Mouse (Mus musculus) T-helper 1 cell (primary cell): ENCODE measurements around the gene Cyp2w1.

Experiments
- in situ Hi-C: fragments of 300-600 bp; cut with MboI, MseI; formaldehyde crosslinking; loops from one replicate; pipeline ENCODE4 v1.15.1; 2025; ENCODE audit warnings: high pct_unique_total_duplicates

The Cyp2w1 gene

DNA sequence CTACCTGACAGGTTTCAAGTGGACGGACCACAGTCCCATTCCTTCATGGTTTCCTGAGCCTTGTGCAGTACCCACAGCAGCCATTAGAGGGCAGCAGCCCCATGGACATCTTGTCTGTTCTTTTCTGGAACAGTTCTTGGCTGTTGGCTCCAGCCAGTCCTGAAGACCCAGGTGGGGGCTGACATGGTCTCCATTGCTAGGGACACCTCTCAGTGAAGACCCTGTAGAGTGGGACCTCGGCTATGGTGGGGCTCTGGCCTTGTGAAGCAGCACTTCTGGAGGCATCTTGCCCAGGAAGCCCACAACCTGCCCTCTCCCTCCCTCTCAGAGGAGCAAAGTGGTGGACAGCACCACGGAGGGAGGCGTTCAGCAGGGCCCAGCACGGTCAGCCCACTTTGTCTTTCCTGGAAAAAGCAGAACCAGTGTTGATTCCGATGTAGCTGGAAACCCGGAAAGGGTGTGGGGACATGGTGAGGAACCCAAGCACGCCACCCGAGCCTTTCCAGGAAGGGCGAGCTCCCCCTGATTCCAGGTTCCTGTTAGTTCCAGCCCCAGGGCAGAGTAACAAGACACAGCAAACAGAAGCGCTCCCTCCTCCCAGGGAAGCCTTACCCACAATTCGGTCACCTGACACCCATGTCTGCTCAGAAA, 12.0 kb downstream of the Cyp2w1 start:
- in situ Hi-C loops, result loop anchor here (5.0 kb wide), 1 partner anchor 38 kb away; no protein-coding TSS in a partner anchor

DNA sequence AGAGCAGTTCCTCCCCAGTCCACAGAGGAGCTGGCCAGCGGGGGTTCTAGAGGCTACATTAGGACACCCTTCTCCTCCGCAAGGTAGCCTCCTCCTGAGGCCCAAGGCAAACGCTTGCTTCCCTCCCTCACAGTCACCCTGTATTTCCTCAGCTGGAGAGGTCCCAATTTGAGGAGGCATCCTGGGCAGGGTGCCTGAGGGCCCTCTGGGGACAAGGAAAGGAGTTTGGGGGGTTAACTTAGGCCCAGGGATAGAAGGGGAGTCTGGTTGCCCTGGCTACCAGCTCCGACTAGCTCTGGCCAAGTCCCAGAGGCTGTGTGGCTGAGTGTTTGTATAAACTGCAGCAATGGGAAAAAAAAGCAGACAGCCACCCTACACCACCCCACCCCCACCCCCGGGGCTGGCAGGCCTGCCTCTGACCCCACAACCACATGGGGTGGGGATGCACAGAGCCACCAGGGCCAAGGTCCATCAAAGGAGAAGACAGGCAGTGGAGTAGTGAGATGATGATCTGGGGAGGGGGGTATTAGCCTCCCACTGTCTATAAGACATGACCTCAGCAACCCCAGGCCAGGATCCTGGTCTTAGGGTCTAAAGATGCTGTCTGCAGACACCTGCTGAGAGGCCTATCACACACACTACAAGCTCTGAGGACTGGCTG, 12.6 kb downstream of the Cyp2w1 start:
- in situ Hi-C loops, result loop anchor here (5.0 kb wide), 1 partner anchor 37 kb away; no protein-coding TSS in a partner anchor

DNA sequence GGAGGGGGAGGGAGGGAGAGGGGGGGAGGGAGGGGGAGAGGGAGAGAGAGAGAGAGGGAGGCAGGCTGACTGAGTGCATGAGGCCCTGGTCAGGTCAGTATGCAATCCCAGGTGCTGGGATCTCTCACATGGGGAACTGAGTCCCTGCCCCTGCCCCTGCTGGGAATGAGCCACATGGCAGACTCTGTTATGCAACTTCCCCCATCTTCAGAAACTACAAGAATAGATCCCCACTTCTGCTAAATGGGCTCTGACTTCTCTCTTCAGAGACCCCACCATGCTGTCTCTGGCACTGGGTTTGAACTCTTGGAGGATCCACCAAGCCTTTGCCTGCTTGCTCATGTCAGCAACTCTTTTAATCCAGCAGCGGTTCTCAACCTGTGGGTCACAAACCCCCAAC, 13.4 kb downstream of the Cyp2w1 start:
- in situ Hi-C loops, result no loop called here

GRCm38 (mm10) chr5:139366484-139366883, 14.1 kb downstream of the Cyp2w1 start:
- in situ Hi-C loops, result no loop called here

DNA sequence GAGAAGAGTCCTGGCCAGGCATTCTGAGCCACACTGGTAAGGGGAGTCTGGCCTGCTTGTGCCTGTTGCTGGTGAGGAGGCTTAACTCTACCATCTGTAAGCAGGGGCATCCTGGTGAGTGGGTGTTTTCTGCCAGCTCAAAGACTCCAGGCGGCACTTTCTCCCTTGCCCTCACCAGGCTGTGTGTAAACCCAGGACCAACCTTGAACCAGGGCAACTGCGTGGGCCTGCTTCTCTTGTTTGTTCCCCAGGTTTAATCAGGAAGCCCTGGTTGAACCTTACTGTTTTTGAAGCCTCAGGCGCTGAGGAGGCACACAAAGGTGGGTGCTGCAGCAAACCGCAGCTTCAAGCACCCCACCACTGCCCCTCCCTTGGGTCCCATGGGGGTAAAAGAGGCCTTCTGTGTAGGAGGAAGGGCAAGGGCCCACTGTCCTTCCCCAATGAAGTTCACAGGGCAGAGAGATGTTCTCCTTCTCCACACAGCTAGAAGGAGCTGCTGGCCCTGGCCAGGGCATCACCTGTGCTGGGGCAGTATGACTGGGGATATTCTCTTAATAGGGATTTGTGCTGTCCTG, 15.6 kb downstream of the Cyp2w1 start:
- in situ Hi-C loops, result no loop called here

DNA sequence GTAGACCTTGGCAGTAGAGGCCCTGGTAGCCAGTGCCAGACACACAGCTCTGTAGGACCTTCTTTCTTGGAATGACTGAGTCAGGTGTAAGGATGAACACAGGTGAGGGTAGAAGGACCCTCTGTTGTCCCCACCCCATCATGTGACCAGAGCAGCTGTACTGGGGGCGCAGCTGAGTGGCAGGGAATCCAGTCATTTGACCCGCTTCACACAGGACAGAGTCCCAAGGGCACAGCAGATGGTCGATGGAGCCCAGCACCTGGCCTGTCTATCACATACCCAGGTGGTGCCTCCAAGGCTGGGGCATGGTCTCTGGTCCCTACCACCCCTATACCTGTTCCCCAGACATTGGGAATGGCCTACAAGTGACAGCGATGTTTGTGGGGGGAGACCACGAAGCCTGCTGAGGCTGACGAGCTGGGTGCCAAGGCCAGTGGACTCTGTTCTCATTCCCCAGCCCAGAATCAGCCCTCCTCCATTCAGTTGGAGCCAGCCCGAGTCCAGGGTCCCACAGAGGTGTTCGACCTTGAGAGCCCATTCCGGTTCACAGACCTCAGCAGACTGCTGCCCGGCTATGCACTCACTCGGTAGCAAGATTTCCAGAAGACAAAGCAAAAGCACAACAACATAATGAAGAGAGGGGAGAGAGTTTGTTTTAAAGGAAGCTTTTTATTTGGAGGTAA, 16.4 kb downstream of the Cyp2w1 start:
- in situ Hi-C loops, result no loop called here

DNA sequence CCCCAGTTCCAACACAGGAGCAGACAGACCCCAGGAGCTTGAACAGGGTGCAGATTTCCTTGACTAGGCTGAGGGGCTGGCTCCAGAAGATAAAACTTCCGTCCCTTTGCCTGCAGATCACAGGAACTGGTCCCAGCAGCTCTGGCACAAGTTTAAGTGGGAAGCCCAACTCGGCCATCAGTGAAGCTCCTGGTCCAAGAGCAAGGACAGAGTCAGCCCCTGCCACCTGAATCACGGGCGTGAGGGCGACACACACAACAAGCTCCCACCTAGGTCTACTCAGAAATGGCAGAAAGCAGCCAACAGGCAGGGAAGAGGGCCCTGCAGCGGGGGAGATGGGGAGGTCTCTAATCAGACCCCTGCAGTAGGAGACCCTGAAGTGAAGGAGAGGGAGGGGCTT, 17.9 kb downstream of the Cyp2w1 start:
- in situ Hi-C loops, result no loop called here

- in situ Hi-C loops, result no loop called here
These were observed 18.7 kb downstream of the Cyp2w1 start for GRCm38 (mm10) chr5:139371118-139371517.

- in situ Hi-C loops, result no loop called here
These were observed 19.4 kb downstream of the Cyp2w1 start for GRCm38 (mm10) chr5:139371631-139372401.

DNA sequence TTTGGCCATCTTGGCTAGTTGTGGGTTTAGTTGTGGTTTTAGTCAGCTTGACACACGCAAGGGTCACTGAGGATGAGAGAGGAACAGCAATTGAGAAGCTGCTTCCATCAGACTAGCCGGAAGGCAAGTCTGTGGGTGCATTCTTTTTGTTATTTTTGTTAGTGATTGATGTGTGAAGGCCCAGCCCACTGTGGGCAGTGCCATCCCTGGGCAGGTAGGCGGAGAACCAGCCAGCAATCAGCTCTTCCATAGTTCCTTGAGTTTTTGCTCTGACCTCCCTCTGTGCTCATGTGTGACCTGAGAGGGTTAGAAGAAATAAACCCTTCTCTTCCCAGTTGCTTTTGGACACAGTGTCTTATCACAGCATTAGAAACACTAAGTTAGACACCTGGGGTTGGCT, 20.7 kb downstream of the Cyp2w1 start:
- in situ Hi-C loops, result no loop called here

DNA sequence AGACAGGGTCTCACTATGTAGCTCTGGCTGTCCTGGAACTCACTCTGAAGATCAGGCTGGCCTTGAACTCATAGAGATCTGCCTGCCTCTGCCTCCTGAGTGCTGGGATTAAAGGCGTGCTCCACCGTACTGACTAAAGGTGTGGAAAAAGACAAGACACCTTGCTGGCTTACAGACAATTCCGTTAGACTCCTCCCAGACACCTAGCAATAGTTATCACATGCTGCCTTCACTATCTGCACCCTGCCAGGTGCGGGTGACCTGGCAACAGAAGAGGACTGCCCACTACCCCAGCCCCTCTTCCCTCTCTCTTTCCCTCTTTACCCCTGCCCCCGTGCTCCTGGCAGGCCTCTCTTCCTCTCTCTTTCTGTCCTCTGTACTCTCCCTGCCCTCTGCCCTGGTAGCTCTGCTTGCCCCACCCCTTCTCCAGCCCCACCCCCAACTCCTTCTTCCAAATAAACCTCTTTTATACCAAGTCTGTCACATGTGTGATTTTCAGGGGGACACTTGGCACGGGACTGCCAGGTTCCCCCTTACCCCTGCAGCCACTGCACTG, 21.6 kb downstream of the Cyp2w1 start:
- in situ Hi-C loops, result no loop called here

- in situ Hi-C loops, result no loop called here
These were observed 22.4 kb downstream of the Cyp2w1 start for GRCm38 (mm10) chr5:139374841-139375240.

DNA sequence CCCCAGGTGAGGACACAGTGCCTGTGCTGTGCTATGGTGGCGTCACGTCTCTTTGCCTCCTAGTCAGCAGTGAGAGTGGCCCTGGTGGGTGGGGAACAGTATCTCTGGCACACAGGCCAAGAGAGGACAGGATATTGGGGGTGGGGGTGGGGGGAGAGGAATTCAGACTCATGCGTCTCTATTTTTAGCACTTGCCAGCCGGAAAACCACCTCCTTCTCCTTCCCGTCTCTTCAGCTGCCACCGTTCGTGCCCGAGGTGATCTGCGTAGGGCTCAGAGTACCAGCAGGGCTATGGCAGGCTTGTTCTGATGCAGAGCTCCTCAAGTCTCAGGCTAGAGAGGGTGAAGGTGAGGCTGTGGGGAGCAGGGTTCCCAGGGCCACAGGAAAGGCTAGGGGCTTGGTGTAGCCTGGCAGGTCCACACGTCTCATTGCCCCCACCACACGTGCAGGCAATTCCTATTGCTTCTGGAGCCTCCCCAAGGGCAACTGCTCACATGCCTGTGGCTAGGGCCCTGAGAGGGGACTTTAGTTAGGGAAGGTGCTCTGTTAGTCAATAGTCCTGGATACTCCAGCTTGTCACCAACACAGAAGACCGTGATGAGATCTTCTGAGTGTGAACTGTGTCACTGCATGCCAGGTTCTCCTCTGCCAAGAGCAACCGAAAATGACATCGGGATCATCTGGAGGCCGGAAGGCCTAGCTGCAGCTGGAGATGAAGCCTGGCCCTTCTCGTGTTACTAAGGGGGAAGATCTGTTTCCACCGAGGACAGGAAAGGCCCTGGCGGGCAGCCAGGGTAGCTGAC, 25.3 kb downstream of the Cyp2w1 start, which contains the start of gene Gpr146:
Gpr146 (plus strand) TSS at position 230 of the 803 bp plus-strand sequence.
- in situ Hi-C loops, result no loop called here

DNA sequence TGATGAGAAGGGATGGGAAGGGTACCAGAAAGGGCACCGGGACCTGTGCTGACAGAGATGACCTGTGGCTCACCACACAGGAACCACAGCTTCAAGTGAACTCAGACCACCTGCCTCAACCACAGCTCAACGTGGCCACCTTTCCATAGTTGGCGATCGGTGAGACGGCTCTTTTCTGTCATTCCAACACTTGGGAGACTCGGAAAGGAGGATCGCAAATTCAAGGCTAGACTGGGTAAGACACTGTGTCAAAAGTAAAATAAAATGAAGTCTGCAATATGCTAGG, 25.8 kb downstream of the Cyp2w1 start:
- in situ Hi-C loops, result no loop called here

- in situ Hi-C loops, result no loop called here
These were observed 26.7 kb downstream of the Cyp2w1 start for GRCm38 (mm10) chr5:139378986-139379629.

GRCm38 (mm10) chr5:139379771-139380384, 27.5 kb downstream of the Cyp2w1 start:
- in situ Hi-C loops, result no loop called here

- in situ Hi-C loops, result no loop called here
These were observed 28.2 kb downstream of the Cyp2w1 start for GRCm38 (mm10) chr5:139380385-139381248.

DNA sequence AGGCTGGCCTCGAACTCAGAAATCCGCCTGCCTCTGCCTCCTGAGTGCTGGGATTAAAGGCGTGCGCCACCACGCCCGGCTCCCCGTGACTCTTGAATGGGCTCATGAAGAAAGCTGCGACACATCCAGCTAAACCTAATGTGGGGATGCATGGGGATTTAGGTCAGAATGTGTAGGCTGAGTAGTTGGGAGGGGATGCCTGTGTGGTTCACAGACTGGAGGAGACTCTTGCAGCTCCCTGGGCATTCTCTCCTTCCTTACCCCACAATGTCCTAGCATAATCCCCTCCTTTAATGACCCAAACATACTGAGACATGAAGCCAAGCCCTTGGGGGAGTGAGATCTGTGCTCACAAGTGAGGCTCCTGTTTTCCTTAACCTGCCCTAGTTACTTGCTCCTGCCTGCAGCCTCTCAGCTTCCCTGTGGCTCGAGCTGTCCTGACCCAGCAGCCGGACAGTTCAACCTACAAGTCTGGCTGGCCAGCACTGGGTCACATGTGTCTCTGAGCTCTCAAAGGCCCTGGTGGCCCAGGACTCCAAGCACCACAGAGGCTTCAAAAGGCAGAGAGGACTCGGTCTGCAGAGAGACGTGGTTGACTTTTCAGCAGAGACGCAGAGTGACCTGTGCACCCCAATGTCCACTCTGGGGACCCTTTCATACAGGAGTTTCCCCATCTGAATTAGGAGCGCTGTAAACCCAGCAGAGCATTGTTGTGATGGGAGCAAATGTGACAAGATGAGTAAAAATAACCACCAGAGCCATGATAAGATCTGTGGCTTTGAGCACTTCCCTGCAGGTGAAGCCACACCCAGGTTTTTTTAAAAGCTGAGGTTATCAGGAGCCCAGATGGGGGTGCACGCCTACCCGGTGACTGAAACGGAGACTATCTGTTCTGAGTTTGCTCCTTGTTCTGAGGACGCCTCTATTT, 29.4 kb downstream of the Cyp2w1 start:
- in situ Hi-C loops, result no loop called here
